Mouse (Mus musculus): ENCODE data around the gene Dcbld1.

GRCm38 (mm10) chr10:52289261-52289660, 55.8 kb downstream of the Dcbld1 start:
- TF ChIP-seq GATA1 (IDR thresholded peaks at IDR 0.05; ENCODE audit: low read length) (no peak), TAL1 (IDR thresholded peaks at IDR 0.05; ENCODE audit: low read length) (no peak)
